Mouse (Mus musculus): ENCODE results near the gene Pitpnm1. TPM values are rescaled to one million over a fixed set of nuclear protein-coding genes. Genes with fewer than 3 reads are reported as not detected.

Pitpnm1 gene
- polyA plus RNA-seq, 1 experiment from 2014 or later: 5.6 TPM

GRCm38 (mm10) chr19:4154437-4155222, 54.8 kb downstream of the Pitpnm1 start:
- WGBS: 78% methylated on average over 13 of the region's 13 CpGs
- Histone ChIP-seq H3K4me3 (no peak overlapping the region), H3K4me1 (peaks cover 7% of the 10 kb centered on the region), H3K9ac (no peak overlapping the region), H3K9me3 (no peaks in the 10 kb centered on the region), H3K36me3 (peaks cover 84% of the 10 kb centered on the region), H3K27ac (no peak overlapping the region; the same call in 1 of the 2 replicates), H3K4me2 (no peak overlapping the region), H3K27me3 (no peaks in the 10 kb centered on the region)
- ATAC-seq (ENCODE audit: insufficient number of reproducible peaks, low FRiP score, low TSS enrichment, low read depth): no peak

- WGBS: 81% methylated on average over 6 of the region's 6 CpGs
- Histone ChIP-seq H3K4me1 (no peaks in the 10 kb centered on the region), H3K9me3 (no peaks in the 10 kb centered on the region), H3K4me3 (no peak overlapping the region), H3K4me2 (no peak overlapping the region), H3K27ac (no peak overlapping the region; the same call in 1 of the 2 replicates), H3K9ac (0 out of 2 replicates have a peak overlapping the region, but pooled peaks have one; percentile 14), H3K36me3 (peaks cover 82% of the 10 kb centered on the region), H3K27me3 (no peaks in the 10 kb centered on the region)
- no peak for ATAC-seq (ENCODE audit: insufficient number of reproducible peaks, low FRiP score, low TSS enrichment, low read depth)
These were observed 55.6 kb downstream of the Pitpnm1 start for GRCm38 (mm10) chr19:4155223-4156072.

- Histone ChIP-seq H3K4me3 (no peak overlapping the region), H3K4me2 (no peak overlapping the region), H3K4me1 (no peaks in the 10 kb centered on the region), H3K27ac (no peak overlapping the region), H3K27me3 (no peaks in the 10 kb centered on the region), H3K9ac (no peak overlapping the region), H3K36me3 (peaks cover 81% of the 10 kb centered on the region), H3K9me3 (no peaks in the 10 kb centered on the region)
- no peak for ATAC-seq (ENCODE audit: insufficient number of reproducible peaks, low FRiP score, low TSS enrichment, low read depth)
- 77% methylated on average over 20 of the region's 20 CpGs for WGBS
These were observed 56.3 kb downstream of the Pitpnm1 start for GRCm38 (mm10) chr19:4156073-4156579.

GRCm38 (mm10) chr19:4156771-4157170, 57.0 kb downstream of the Pitpnm1 start:
- Histone ChIP-seq H3K4me1 (peaks cover 1% of the 10 kb centered on the region; the same call in 1 of the 2 replicates), H3K27me3 (no peaks in the 10 kb centered on the region), H3K9me3 (no peaks in the 10 kb centered on the region), H3K4me2 (no peak overlapping the region), H3K9ac (no peak overlapping the region), H3K27ac (no peak overlapping the region), H3K36me3 (peaks cover 83% of the 10 kb centered on the region), H3K4me3 (no peak overlapping the region)
- no peak for ATAC-seq (ENCODE audit: insufficient number of reproducible peaks, low FRiP score, low TSS enrichment, low read depth)
- 90% methylated on average over 12 of the region's 12 CpGs for WGBS

- Histone ChIP-seq H3K9ac (no peak overlapping the region), H3K4me3 (no peak overlapping the region), H3K36me3 (peaks cover 66% of the 10 kb centered on the region), H3K27me3 (no peaks in the 10 kb centered on the region), H3K4me1 (peaks cover 16% of the 10 kb centered on the region), H3K9me3 (no peaks in the 10 kb centered on the region), H3K27ac (no peak overlapping the region), H3K4me2 (no peak overlapping the region)
- no peak for ATAC-seq (ENCODE audit: insufficient number of reproducible peaks, low FRiP score, low TSS enrichment, low read depth)
- 97% methylated on average over 8 of the region's 8 CpGs for WGBS
These were observed 59.3 kb downstream of the Pitpnm1 start for GRCm38 (mm10) chr19:4159049-4159448.

- H3K4me2 ChIP-seq: peak within 1 kb of the TSS; percentile 85
- peak within 1 kb of the TSS; percentile 75 for H3K27ac ChIP-seq
- peak within 1 kb of the TSS; percentile 73 for H3K9ac ChIP-seq
- peaks cover 39% of the 10 kb centered on the region for H3K36me3 ChIP-seq
- peak within 1 kb of the TSS; percentile 73 for H3K4me3 ChIP-seq
- 6% methylated on average over 42 of the region's 42 CpGs for WGBS
- H3K27me3 ChIP-seq: no peaks in the 10 kb centered on the region
- ATAC-seq (ENCODE audit: insufficient number of reproducible peaks, low FRiP score, low TSS enrichment, low read depth): peak; percentile 85
- no peaks in the 10 kb centered on the region for H3K9me3 ChIP-seq
- peaks cover 16% of the 10 kb centered on the region for H3K4me1 ChIP-seq
These were observed 63.1 kb downstream of the Pitpnm1 start, which contains the start of gene Rps6kb2 for GRCm38 (mm10) chr19:4162646-4163542. Gene Rps6kb2 (minus strand): TSS chr19:4163354.

GRCm38 (mm10) chr19:4163543-4163887, 63.7 kb downstream of the Pitpnm1 start:
- no peaks in the 10 kb centered on the region for H3K27me3 ChIP-seq
- no peaks in the 10 kb centered on the region for H3K9me3 ChIP-seq
- peaks cover 17% of the 10 kb centered on the region for H3K4me1 ChIP-seq
- no peak for ATAC-seq (ENCODE audit: insufficient number of reproducible peaks, low FRiP score, low TSS enrichment, low read depth)
- H3K9ac ChIP-seq: peak overlapping the region; percentile 73; the same call in 1 of the 2 replicates
- H3K27ac ChIP-seq: peak overlapping the region; percentile 75
- peak overlapping the region; percentile 73 for H3K4me3 ChIP-seq
- H3K36me3 ChIP-seq: peaks cover 33% of the 10 kb centered on the region
- peak overlapping the region; percentile 85 for H3K4me2 ChIP-seq
- WGBS: 40% methylated on average over 4 of the region's 4 CpGs

Other genes starting within 250 kb of the Pitpnm1 start
- gene Chka, start 248.2 kb upstream of the Pitpnm1 start, polyA plus RNA-seq (2015; fragmentation: Nextera tagmentation; extraction: Ambion mirVana): 32.3 and 32.7 TPM in 2 replicates
- 46.3 and 52.4 TPM in 2 replicates for gene Tcirg1, start 192.9 kb upstream of the Pitpnm1 start, polyA plus RNA-seq (2015; fragmentation: Nextera tagmentation; extraction: Ambion mirVana)
- 244 and 254 TPM in 2 replicates for gene Ndufs8, start 187.2 kb upstream of the Pitpnm1 start, polyA plus RNA-seq (2015; fragmentation: Nextera tagmentation; extraction: Ambion mirVana)
- 2.7 and 4.2 TPM in 2 replicates for gene Aldh3b1, start 170.2 kb upstream of the Pitpnm1 start, polyA plus RNA-seq (2015; fragmentation: Nextera tagmentation; extraction: Ambion mirVana)
- 26.1 and 30.5 TPM in 2 replicates for gene Unc93b1, start 164.8 kb upstream of the Pitpnm1 start, polyA plus RNA-seq (2015; fragmentation: Nextera tagmentation; extraction: Ambion mirVana)
- 3.7 and 6.7 TPM in 2 replicates for gene Aldh3b3, start 141.4 kb upstream of the Pitpnm1 start, polyA plus RNA-seq (2015; fragmentation: Nextera tagmentation; extraction: Ambion mirVana)
- 35.9 and 37.2 TPM in 2 replicates for gene Aldh3b2, start 127.7 kb upstream of the Pitpnm1 start, polyA plus RNA-seq (2015; fragmentation: Nextera tagmentation; extraction: Ambion mirVana)
- gene Acy3, start 113.4 kb upstream of the Pitpnm1 start, polyA plus RNA-seq (2015; fragmentation: Nextera tagmentation; extraction: Ambion mirVana): 5.9 and 7.5 TPM in 2 replicates
- not detected in 2 replicates for gene Tbx10, start 107.2 kb upstream of the Pitpnm1 start, polyA plus RNA-seq (2015; fragmentation: Nextera tagmentation; extraction: Ambion mirVana)
- 31.5 and 33.4 TPM in 2 replicates for gene Nudt8, start 99.4 kb upstream of the Pitpnm1 start, polyA plus RNA-seq (2015; fragmentation: Nextera tagmentation; extraction: Ambion mirVana)
- gene Gm49405, start 99.4 kb upstream of the Pitpnm1 start, polyA plus RNA-seq (2015; fragmentation: Nextera tagmentation; extraction: Ambion mirVana): 3.3 and 3.5 TPM in 2 replicates
- 3.8 and 4.4 TPM in 2 replicates for gene Doc2g, start 96.7 kb upstream of the Pitpnm1 start, polyA plus RNA-seq (2015; fragmentation: Nextera tagmentation; extraction: Ambion mirVana)
- gene Ndufv1, start 87.2 kb upstream of the Pitpnm1 start, polyA plus RNA-seq (2015; fragmentation: Nextera tagmentation; extraction: Ambion mirVana): 193 and 209 TPM in 2 replicates
- gene Gstp1, start 62.0 kb upstream of the Pitpnm1 start, polyA plus RNA-seq (2015; fragmentation: Nextera tagmentation; extraction: Ambion mirVana): 488 and 537 TPM in 2 replicates
- 1.4 and 2.3 TPM in 2 replicates for gene Gstp2, start 54.0 kb upstream of the Pitpnm1 start, polyA plus RNA-seq (2015; fragmentation: Nextera tagmentation; extraction: Ambion mirVana)
- gene Gstp3, start 40.4 kb upstream of the Pitpnm1 start, polyA plus RNA-seq (2015; fragmentation: Nextera tagmentation; extraction: Ambion mirVana): 0.46 and 0.65 TPM in 2 replicates
- not detected in 2 replicates for gene Cabp2, start 18.4 kb upstream of the Pitpnm1 start, polyA plus RNA-seq (2015; fragmentation: Nextera tagmentation; extraction: Ambion mirVana)
- gene Cdk2ap2, start 2.8 kb upstream of the Pitpnm1 start, polyA plus RNA-seq (2015; fragmentation: Nextera tagmentation; extraction: Ambion mirVana): 82.7 and 85.6 TPM in 2 replicates
- gene Aip, start 25.9 kb downstream of the Pitpnm1 start, polyA plus RNA-seq (2015; fragmentation: Nextera tagmentation; extraction: Ambion mirVana): 95.5 and 97.7 TPM in 2 replicates
- gene Gpr152, start 39.8 kb downstream of the Pitpnm1 start, polyA plus RNA-seq (2015; fragmentation: Nextera tagmentation; extraction: Ambion mirVana): not detected in 2 replicates
- 0.05 and 0.06 TPM in 2 replicates for gene Cabp4, start 44.0 kb downstream of the Pitpnm1 start, polyA plus RNA-seq (2015; fragmentation: Nextera tagmentation; extraction: Ambion mirVana)
- gene Coro1b, start 48.6 kb downstream of the Pitpnm1 start, polyA plus RNA-seq (2015; fragmentation: Nextera tagmentation; extraction: Ambion mirVana): 169 and 170 TPM in 2 replicates
- 7.4 and 9.5 TPM in 2 replicates for gene Ptprcap, start 53.6 kb downstream of the Pitpnm1 start, polyA plus RNA-seq (2015; fragmentation: Nextera tagmentation; extraction: Ambion mirVana)
- 68.8 and 79.3 TPM in 2 replicates for gene Rps6kb2, start 63.4 kb downstream of the Pitpnm1 start, polyA plus RNA-seq (2015; fragmentation: Nextera tagmentation; extraction: Ambion mirVana)
- gene Carns1, start 75.5 kb downstream of the Pitpnm1 start, polyA plus RNA-seq (2015; fragmentation: Nextera tagmentation; extraction: Ambion mirVana): 1.8 and 2.7 TPM in 2 replicates
- gene Tbc1d10c, start 91.3 kb downstream of the Pitpnm1 start, polyA plus RNA-seq (2015; fragmentation: Nextera tagmentation; extraction: Ambion mirVana): 3.9 and 4.5 TPM in 2 replicates
- gene Ppp1ca, start 92.1 kb downstream of the Pitpnm1 start, polyA plus RNA-seq (2015; fragmentation: Nextera tagmentation; extraction: Ambion mirVana): 759 and 834 TPM in 2 replicates
- 31.6 and 33.5 TPM in 2 replicates for gene Rad9a, start 101.7 kb downstream of the Pitpnm1 start, polyA plus RNA-seq (2015; fragmentation: Nextera tagmentation; extraction: Ambion mirVana)
- 8.1 and 8.4 TPM in 2 replicates for gene Clcf1, start 114.2 kb downstream of the Pitpnm1 start, polyA plus RNA-seq (2015; fragmentation: Nextera tagmentation; extraction: Ambion mirVana)
- gene AC109138.7, start 114.4 kb downstream of the Pitpnm1 start, polyA plus RNA-seq (2015; fragmentation: Nextera tagmentation; extraction: Ambion mirVana): not detected in 2 replicates
- 27.7 and 35.9 TPM in 2 replicates for gene Pold4, start 131.9 kb downstream of the Pitpnm1 start, polyA plus RNA-seq (2015; fragmentation: Nextera tagmentation; extraction: Ambion mirVana)
- 29.4 and 32.7 TPM in 2 replicates for gene Ssh3, start 169.2 kb downstream of the Pitpnm1 start, polyA plus RNA-seq (2015; fragmentation: Nextera tagmentation; extraction: Ambion mirVana)
- 11.8 TPM in 2 replicates for gene Ankrd13d, start 183.1 kb downstream of the Pitpnm1 start, polyA plus RNA-seq (2015; fragmentation: Nextera tagmentation; extraction: Ambion mirVana)
- 18.5 and 20.5 TPM in 2 replicates for gene Grk2, start 206.2 kb downstream of the Pitpnm1 start, polyA plus RNA-seq (2015; fragmentation: Nextera tagmentation; extraction: Ambion mirVana)

Measured in limb, embryonic 15.5 days (tissue).